Mouse (Mus musculus) forebrain, embryonic 10.5 days (tissue): ENCODE measurements at regions not wholly inside any gene's neighbourhood (a gene's known extent, or its start where the extent isn't known, plus 50 kb on each side); places are given as distances from the start of the nearest gene placed in this dataset.

ENCODE experiments used
- DNase-seq: peaks from one replicate; pipeline ENCODE4 v3.0.0-alpha.2; 2017; ENCODE audit warnings: low spot score; ENCODE audit errors: extremely low spot score
- H3K27ac ChIP-seq: fragments of 300-500 bp; sonication (generic); 2 replicates; pipeline ENCODE4 v1.5.1; 2016; ENCODE audit warnings: mild to moderate bottlenecking
- H3K27me3 ChIP-seq: fragments of 300-500 bp; sonication (generic); 2 replicates; pipeline ENCODE4 v1.6.1; 2016; ENCODE audit warnings: mild to moderate bottlenecking; ENCODE audit not compliant: poor library complexity, severe bottlenecking
- H3K36me3 ChIP-seq: fragments of 300-500 bp; sonication (generic); replicated peaks from 2 replicates; pipeline ENCODE4 v1.6.1; 2016; ENCODE audit warnings: mild to moderate bottlenecking, moderate library complexity
- H3K4me1 ChIP-seq: fragments of 300-500 bp; sonication (generic); 2 replicates; pipeline ENCODE4 v1.6.1; 2016
- H3K4me3 ChIP-seq: fragments of 300-500 bp; sonication (generic); 2 replicates; pipeline ENCODE4 v1.5.1; 2016; ENCODE audit warnings: mild to moderate bottlenecking, moderate library complexity
- H3K9me3 ChIP-seq: fragments of 300-500 bp; sonication (generic); 2 replicates; pipeline ENCODE4 v1.6.1; 2016; ENCODE audit warnings: mild to moderate bottlenecking, moderate library complexity
- WGBS: fragments of 180-500 bp; shearing (Covaris S2); methylation state at CpG from one replicate; pipeline ENCODE4 v1.1.7; 2016; 5-methylcytosine and 5-hydroxymethylcytosine counted together

GRCm38 (mm10) chr14:36612860-36613259, 355.7 kb downstream of the Ccser2 start:
- Histone ChIP-seq H3K27ac (no peak overlapping the region), H3K4me1 (no peaks in the 10 kb centered on the region), H3K9me3 (no peaks in the 10 kb centered on the region), H3K36me3 (no peaks in the 10 kb centered on the region), H3K4me3 (no peak overlapping the region), H3K27me3 (no peaks in the 10 kb centered on the region)
- DNase-seq = no peak
- 94% methylated on average over 3 of the region's 3 CpGs for WGBS

- DNase-seq = no peak
- no peak overlapping the region for H3K27ac ChIP-seq
- no peaks in the 10 kb centered on the region for H3K4me1 ChIP-seq
- H3K27me3 ChIP-seq = no peaks in the 10 kb centered on the region
- 61% methylated on average over 4 of the region's 4 CpGs for WGBS
- no peaks in the 10 kb centered on the region for H3K9me3 ChIP-seq
- H3K36me3 ChIP-seq = no peaks in the 10 kb centered on the region
- H3K4me3 ChIP-seq = no peak overlapping the region
Measured at GRCm38 (mm10) chr14:36584065-36584635, 384.4 kb downstream of the Ccser2 start.

- no peaks in the 10 kb centered on the region for H3K27me3 ChIP-seq
- no peaks in the 10 kb centered on the region for H3K4me1 ChIP-seq
- H3K27ac ChIP-seq = no peak overlapping the region
- DNase-seq = no peak
- WGBS = 86% methylated on average over 3 of the region's 3 CpGs
- H3K36me3 ChIP-seq = no peaks in the 10 kb centered on the region
- no peaks in the 10 kb centered on the region for H3K9me3 ChIP-seq
- no peak overlapping the region for H3K4me3 ChIP-seq
Measured at GRCm38 (mm10) chr14:36583338-36584064, 385.1 kb downstream of the Ccser2 start.

GRCm38 (mm10) chr14:36563229-36563865, 405.2 kb downstream of the Ccser2 start:
- Histone ChIP-seq H3K4me1 (no peaks in the 10 kb centered on the region), H3K27ac (no peak overlapping the region), H3K9me3 (no peaks in the 10 kb centered on the region), H3K27me3 (no peaks in the 10 kb centered on the region), H3K36me3 (no peaks in the 10 kb centered on the region), H3K4me3 (no peak overlapping the region)
- 71% methylated on average over 3 of the region's 3 CpGs for WGBS
- DNase-seq = no peak

GRCm38 (mm10) chr14:36537402-36537801, 431.2 kb downstream of the Ccser2 start:
- Histone ChIP-seq H3K4me3 (no peak overlapping the region), H3K36me3 (no peaks in the 10 kb centered on the region), H3K9me3 (no peaks in the 10 kb centered on the region), H3K27ac (no peak overlapping the region), H3K27me3 (no peaks in the 10 kb centered on the region), H3K4me1 (no peaks in the 10 kb centered on the region)
- no peak for DNase-seq
- 90% methylated on average over 5 of the region's 5 CpGs for WGBS

GRCm38 (mm10) chr14:36527310-36527709, 432.6 kb downstream of the 4930474N05Rik start:
- 90% methylated on average over 1 of the region's 1 CpGs for WGBS
- H3K27ac ChIP-seq = no peak overlapping the region
- H3K27me3 ChIP-seq = no peaks in the 10 kb centered on the region
- no peak for DNase-seq
- H3K4me1 ChIP-seq = no peaks in the 10 kb centered on the region
- no peak overlapping the region for H3K4me3 ChIP-seq
- H3K9me3 ChIP-seq = no peaks in the 10 kb centered on the region
- H3K36me3 ChIP-seq = no peaks in the 10 kb centered on the region

- Histone ChIP-seq H3K36me3 (no peaks in the 10 kb centered on the region), H3K4me1 (no peaks in the 10 kb centered on the region), H3K27me3 (no peaks in the 10 kb centered on the region), H3K9me3 (no peaks in the 10 kb centered on the region), H3K27ac (no peak overlapping the region), H3K4me3 (no peak overlapping the region)
- no peak for DNase-seq
Measured at GRCm38 (mm10) chr14:36525591-36526037, 430.9 kb downstream of the 4930474N05Rik start.

GRCm38 (mm10) chr14:36502076-36502994, 407.6 kb downstream of the 4930474N05Rik start:
- Histone ChIP-seq H3K27me3 (no peaks in the 10 kb centered on the region), H3K4me3 (no peak overlapping the region), H3K9me3 (no peaks in the 10 kb centered on the region), H3K36me3 (no peaks in the 10 kb centered on the region), H3K4me1 (no peaks in the 10 kb centered on the region), H3K27ac (no peak overlapping the region)
- 84% methylated on average over 2 of the region's 2 CpGs for WGBS
- DNase-seq = no peak

- 95% methylated on average over 2 of the region's 2 CpGs for WGBS
Measured at GRCm38 (mm10) chr14:36499323-36499722, 404.6 kb downstream of the 4930474N05Rik start.

GRCm38 (mm10) chr14:36485499-36485898, 390.8 kb downstream of the 4930474N05Rik start:
- Histone ChIP-seq H3K27me3 (no peaks in the 10 kb centered on the region), H3K4me3 (no peak overlapping the region), H3K27ac (no peak overlapping the region), H3K36me3 (no peaks in the 10 kb centered on the region), H3K4me1 (no peaks in the 10 kb centered on the region), H3K9me3 (no peaks in the 10 kb centered on the region)
- DNase-seq = no peak

More at GRCm38 (mm10) chr14:36499323-36499722, 404.6 kb downstream of the 4930474N05Rik start:
- Histone ChIP-seq H3K27ac (no peak overlapping the region), H3K4me1 (no peaks in the 10 kb centered on the region), H3K9me3 (no peaks in the 10 kb centered on the region), H3K36me3 (no peaks in the 10 kb centered on the region), H3K27me3 (no peaks in the 10 kb centered on the region), H3K4me3 (no peak overlapping the region)
- DNase-seq = no peak

- no peaks in the 10 kb centered on the region for H3K4me1 ChIP-seq
Measured at GRCm38 (mm10) chr14:36471617-36472016, 376.9 kb downstream of the 4930474N05Rik start.

GRCm38 (mm10) chr14:36470362-36470761, 375.6 kb downstream of the 4930474N05Rik start:
- no peak overlapping the region for H3K27ac ChIP-seq
- no peak overlapping the region for H3K4me3 ChIP-seq
- no peaks in the 10 kb centered on the region for H3K9me3 ChIP-seq
- H3K36me3 ChIP-seq = no peaks in the 10 kb centered on the region
- DNase-seq = no peak
- 82% methylated on average over 1 of the region's 1 CpGs for WGBS
- no peaks in the 10 kb centered on the region for H3K27me3 ChIP-seq
- H3K4me1 ChIP-seq = no peaks in the 10 kb centered on the region

More at GRCm38 (mm10) chr14:36471617-36472016, 376.9 kb downstream of the 4930474N05Rik start:
- Histone ChIP-seq H3K27ac (no peak overlapping the region), H3K4me3 (no peak overlapping the region), H3K36me3 (no peaks in the 10 kb centered on the region), H3K27me3 (no peaks in the 10 kb centered on the region), H3K9me3 (no peaks in the 10 kb centered on the region)
- WGBS = 66% methylated on average over 2 of the region's 2 CpGs
- DNase-seq = no peak
